In genomic region chr8:70789046-70789445, GRCm38 (mm10) we compare ENCODE assay signal across 20 mouse cellular contexts. TPM values are rescaled to one million over a fixed set of nuclear protein-coding genes. Genes with fewer than 3 reads are reported as not detected.
DNase-seq lines count a peak whose midpoint lies in the region; ATAC-seq and TF ChIP-seq lines count a peak whose summit lies in the region.
"Had no signal": no experiment of that assay in that cellular context is flagged by ENCODE, and none has a peak within 500 bp of the region (broad histone marks: within the 10 kb centered on the region; RNA-seq: fewer than 3 reads in every experiment).

No protein-coding gene starts in this region.

- peaks cover 8% of the 10 kb centered on the region for H3K27me3 ChIP-seq in heart, embryonic 11.5 days (ENCODE audit: control insufficient read depth, insufficient read depth, low read length)
- H3K27me3 ChIP-seq in limb, embryonic 13.5 days = no peaks in the 10 kb centered on the region
- H3K27me3 ChIP-seq: Patski had no signal

- peak overlapping the region; percentile 22; the same call in 1 of the 2 replicates for H3K9ac ChIP-seq in heart, embryonic 11.5 days (ENCODE audit: low read depth, low read length)
- H3K9ac ChIP-seq in limb, embryonic 13.5 days = 0 out of 2 replicates have a peak overlapping the region, but pooled peaks have one; percentile 13
- H3K9ac ChIP-seq: embryonic facial prominence, embryonic 12.5 days; heart, embryonic 15.5 days; liver, embryonic 12.5 days; lung, embryonic 15.5 days had no signal

- DNase-seq in cerebellum, adult 9-10 months = peak; percentile 60
- DNase-seq in heart, postnatal 4 days = no peak
- DNase-seq in left cerebral cortex, adult 2 months (ENCODE audit: extremely low spot score in 1 of 2, low spot score in 2 of 2) = no peak
- DNase-seq in left cerebral cortex, postnatal 25 days (ENCODE audit: low spot score in 2 of 2) = no peak
- no peak for DNase-seq in lung, postnatal 14 days
- DNase-seq: gastrocnemius, postnatal 25 days; right cerebral cortex, postnatal 4 days; thymus, postnatal 4 days had no signal

- intact Hi-C loops in left cerebral cortex, adult 2 months (cut with DNase I) = no loop called here
- intact Hi-C loops in left cerebral cortex, postnatal 25 days (cut with DNase I) = no loop called here

- ATAC-seq in cerebellum, adult (ENCODE audit: insufficient number of reproducible peaks, low FRiP score, low TSS enrichment) = no peak
- ATAC-seq in heart, embryonic 11.5 days (replicated peaks; ENCODE audit: insufficient number of reproducible peaks, low FRiP score, low TSS enrichment) = no peak
- no peak for ATAC-seq in limb, embryonic 13.5 days (ENCODE audit: low FRiP score, low read depth)
- ATAC-seq: inflammation-experienced regulatory T-cells, adult 6 months; liver, embryonic 12.5 days; midbrain, embryonic 16.5 days; Patski had no signal

- peak overlapping the region; percentile 49; the same call in 1 of the 2 replicates for H3K4me2 ChIP-seq in heart, embryonic 11.5 days
- H3K4me2 ChIP-seq in limb, embryonic 13.5 days (replicated peaks) = no peak overlapping the region
- H3K4me2 ChIP-seq: embryonic facial prominence, embryonic 12.5 days; neural tube, embryonic 12.5 days had no signal

- TF ChIP-seq CTCF in left cerebral cortex, adult 2 months (IDR thresholded peaks at IDR 0.05) = no peak

- no peaks in the 10 kb centered on the region for H3K9me3 ChIP-seq in heart, embryonic 11.5 days (replicated peaks; ENCODE audit: control insufficient read depth, low read length)
- H3K9me3 ChIP-seq in limb, embryonic 13.5 days = no peaks in the 10 kb centered on the region
- H3K9me3 ChIP-seq: embryonic facial prominence, embryonic 12.5 days; heart, embryonic 15.5 days; liver, embryonic 12.5 days; lung, embryonic 15.5 days; neural tube, embryonic 12.5 days had no signal

- peaks cover 27% of the 10 kb centered on the region for H3K4me1 ChIP-seq in heart, embryonic 11.5 days (ENCODE audit: control insufficient read depth, insufficient read depth, low read length)
- peaks cover 37% of the 10 kb centered on the region for H3K4me1 ChIP-seq in limb, embryonic 13.5 days

- H3K4me3 ChIP-seq in heart, embryonic 11.5 days (ENCODE audit: low read depth, low read length) = no peak overlapping the region
- no peak overlapping the region for H3K4me3 ChIP-seq in left cerebral cortex, adult 2 months
- H3K4me3 ChIP-seq in limb, embryonic 13.5 days = no peak overlapping the region
- H3K4me3 ChIP-seq: embryonic facial prominence, embryonic 12.5 days; heart, embryonic 15.5 days; liver, embryonic 12.5 days; lung, embryonic 15.5 days; neural tube, embryonic 12.5 days had no signal

- peaks cover 10% of the 10 kb centered on the region; the same call in 1 of the 2 replicates for H3K36me3 ChIP-seq in heart, embryonic 11.5 days (ENCODE audit: control insufficient read depth, insufficient read depth, low read length)
- H3K36me3 ChIP-seq in limb, embryonic 13.5 days = peaks cover 54% of the 10 kb centered on the region

- H3K27ac ChIP-seq in heart, embryonic 11.5 days (ENCODE audit: low read depth, low read length) = no peak overlapping the region
- peak overlapping the region; percentile 84; the same call in 1 of the 2 replicates for H3K27ac ChIP-seq in left cerebral cortex, adult 2 months
- no peak overlapping the region for H3K27ac ChIP-seq in limb, embryonic 13.5 days
- H3K27ac ChIP-seq: embryonic facial prominence, embryonic 12.5 days; heart, embryonic 15.5 days; kidney, postnatal 0 days; liver, embryonic 12.5 days; lung, embryonic 15.5 days; neural tube, embryonic 12.5 days had no signal

- WGBS in heart, embryonic 11.5 days (ENCODE audit: insufficient replicate concordance) = 69% methylated on average over 10 of the region's 10 CpGs
- 74% methylated on average over 10 of the region's 10 CpGs for WGBS in limb, embryonic 13.5 days

RNA-seq across cellular contexts. Expression of gene Pik3r2, which starts 12.5 kb away (rescaled TPM):
- 21.5 and 23.1 TPM in 2 replicates for polyA plus RNA-seq in heart, embryonic 11.5 days (2014; fragmentation: Nextera tagmentation; extraction: Ambion mirVana)
- 10 to 100 TPM; 36.0 to 39.2 TPM for total RNA-seq in heart, postnatal 4 days (2021)
- 100 to 1,000 TPM; 159 to 160 TPM for total RNA-seq in left cerebral cortex, adult 2 months (2021)
- 100 to 1,000 TPM; 150 to 152 TPM for total RNA-seq in left cerebral cortex, postnatal 25 days (2021)
- polyA plus RNA-seq in limb, embryonic 13.5 days (2015; fragmentation: Nextera tagmentation; extraction: Ambion mirVana) = 78.1 and 81.3 TPM in 2 replicates

RNA-seq across cellular contexts. Expression of gene Mast3, which starts 15.8 kb away (rescaled TPM):
- 7.8 and 8.5 TPM in 2 replicates for polyA plus RNA-seq in heart, embryonic 11.5 days (2014; fragmentation: Nextera tagmentation; extraction: Ambion mirVana)
- 1 to 10 TPM; 8.4 to 8.9 TPM for total RNA-seq in heart, postnatal 4 days (2021)
- 100 to 1,000 TPM; 369 to 386 TPM for total RNA-seq in left cerebral cortex, adult 2 months (2021)
- 100 to 1,000 TPM; 298 to 350 TPM for total RNA-seq in left cerebral cortex, postnatal 25 days (2021)
- polyA plus RNA-seq in limb, embryonic 13.5 days (2015; fragmentation: Nextera tagmentation; extraction: Ambion mirVana) = 13.1 and 14.0 TPM in 2 replicates

RNA-seq across cellular contexts. Expression of gene Il12rb1, which starts 19.2 kb away (rescaled TPM):
- polyA plus RNA-seq in heart, embryonic 11.5 days (2014; fragmentation: Nextera tagmentation; extraction: Ambion mirVana) = 0.07 TPM in 1 of 2 replicates, not detected in the other
- under 1 TPM in 1 of 2 experiments, not detected in 1; 0.12 TPM for total RNA-seq in heart, postnatal 4 days (2021)
- total RNA-seq in left cerebral cortex, adult 2 months (2021) = under 1 TPM; 0.77 to 0.82 TPM
- under 1 TPM; 0.80 to 0.83 TPM for total RNA-seq in left cerebral cortex, postnatal 25 days (2021)
- polyA plus RNA-seq in limb, embryonic 13.5 days (2015; fragmentation: Nextera tagmentation; extraction: Ambion mirVana) = 0.06 TPM in 1 of 2 replicates, not detected in the other
- total RNA-seq: gastrocnemius, postnatal 25 days had no signal
- polyA plus RNA-seq: embryonic facial prominence, embryonic 12.5 days; neural tube, embryonic 12.5 days had no signal

RNA-seq across cellular contexts. Expression of gene Mpv17l2, which starts 28.3 kb away (rescaled TPM):
- 42.5 and 42.6 TPM in 2 replicates for polyA plus RNA-seq in heart, embryonic 11.5 days (2014; fragmentation: Nextera tagmentation; extraction: Ambion mirVana)
- total RNA-seq in heart, postnatal 4 days (2021) = 10 to 100 TPM; 35.8 to 37.9 TPM
- total RNA-seq in left cerebral cortex, adult 2 months (2021) = 10 to 100 TPM; 33.3 to 35.7 TPM
- 10 to 100 TPM; 34.5 to 43.2 TPM for total RNA-seq in left cerebral cortex, postnatal 25 days (2021)
- polyA plus RNA-seq in limb, embryonic 13.5 days (2015; fragmentation: Nextera tagmentation; extraction: Ambion mirVana) = 29.2 and 36.6 TPM in 2 replicates

RNA-seq across cellular contexts. Expression of gene Rab3a, which starts 34.6 kb away (rescaled TPM):
- polyA plus RNA-seq in heart, embryonic 11.5 days (2014; fragmentation: Nextera tagmentation; extraction: Ambion mirVana) = 16.2 and 21.3 TPM in 2 replicates
- total RNA-seq in heart, postnatal 4 days (2021) = 10 to 100 TPM; 27.3 to 28.7 TPM
- total RNA-seq in left cerebral cortex, adult 2 months (2021) = 100 to 1,000 TPM; 808 to 835 TPM
- 100 to 1,000 TPM; 830 to 904 TPM for total RNA-seq in left cerebral cortex, postnatal 25 days (2021)
- 18.0 and 19.6 TPM in 2 replicates for polyA plus RNA-seq in limb, embryonic 13.5 days (2015; fragmentation: Nextera tagmentation; extraction: Ambion mirVana)

Comparison
In these comparisons a context has a peak if more than half of its experiments do, and no peak if none do; other contexts are left out.
1. RNA of gene Mast3, which starts 15.8 kb away (total RNA-seq): 369 to 386 TPM in left cerebral cortex, adult 2 months and 298 to 350 TPM in left cerebral cortex, postnatal 25 days; 8.4 to 8.9 TPM in heart, postnatal 4 days; every median in the first group is over 10 times any median in the second.